Mouse (Mus musculus) telencephalon, adult 2 months (tissue): ENCODE results near the gene Ascl3.

ENCODE experiments used
- DNase-seq: peaks from one replicate; pipeline ENCODE4 v3.0.0-alpha.2; 2011; ENCODE audit warnings: low read depth, low spot score

Ascl3 gene

DNA sequence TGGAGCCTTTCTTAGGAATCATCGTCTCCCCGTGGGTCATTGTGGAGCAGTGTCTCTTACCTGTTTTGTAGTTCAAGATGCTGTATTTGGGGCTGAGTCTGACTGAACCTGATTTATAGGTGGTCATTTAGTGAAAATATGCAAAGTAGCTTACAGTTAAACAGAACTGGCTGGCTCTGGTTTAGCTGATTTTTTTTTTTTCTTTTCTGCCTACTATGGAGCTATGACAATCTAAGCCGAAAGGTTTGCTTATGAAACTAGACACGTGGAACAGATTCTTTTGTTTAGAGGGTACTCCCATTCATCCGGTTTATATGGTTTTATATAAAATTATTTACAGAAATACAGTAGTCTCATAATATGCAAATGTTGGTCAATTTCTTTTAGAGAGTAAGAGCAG lies at the start of gene Ascl3:
Ascl3 (minus strand) TSS at position 101 of the 400 bp plus-strand sequence.
- DNase-seq: no peak

GRCm38 (mm10) chr7:109781087-109781469 lies 49.6 kb upstream of the Ascl3 start:
- DNase-seq: no peak

DNA sequence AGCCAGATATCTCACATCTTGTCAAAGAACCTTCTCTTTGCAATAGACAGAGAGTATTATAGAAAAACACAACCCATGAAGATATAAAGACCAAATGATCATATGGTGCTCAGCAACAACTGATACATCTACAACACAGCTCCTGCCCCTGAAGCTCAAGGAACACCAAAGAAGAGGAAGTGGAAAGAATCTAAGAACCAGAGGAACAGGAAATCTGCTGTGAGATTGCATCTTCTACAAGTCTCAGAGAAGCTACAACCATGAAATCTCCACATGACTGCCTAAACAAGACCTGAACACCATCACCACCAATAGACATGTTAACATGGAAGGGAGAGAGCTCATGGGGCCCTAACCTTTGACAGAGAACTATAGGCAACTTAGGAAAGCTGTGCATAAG lies 40.7 kb upstream of the Ascl3 start:
- no peak for DNase-seq

GRCm38 (mm10) chr7:109768699-109769383 lies 37.3 kb upstream of the Ascl3 start:
- DNase-seq: no peak

DNA sequence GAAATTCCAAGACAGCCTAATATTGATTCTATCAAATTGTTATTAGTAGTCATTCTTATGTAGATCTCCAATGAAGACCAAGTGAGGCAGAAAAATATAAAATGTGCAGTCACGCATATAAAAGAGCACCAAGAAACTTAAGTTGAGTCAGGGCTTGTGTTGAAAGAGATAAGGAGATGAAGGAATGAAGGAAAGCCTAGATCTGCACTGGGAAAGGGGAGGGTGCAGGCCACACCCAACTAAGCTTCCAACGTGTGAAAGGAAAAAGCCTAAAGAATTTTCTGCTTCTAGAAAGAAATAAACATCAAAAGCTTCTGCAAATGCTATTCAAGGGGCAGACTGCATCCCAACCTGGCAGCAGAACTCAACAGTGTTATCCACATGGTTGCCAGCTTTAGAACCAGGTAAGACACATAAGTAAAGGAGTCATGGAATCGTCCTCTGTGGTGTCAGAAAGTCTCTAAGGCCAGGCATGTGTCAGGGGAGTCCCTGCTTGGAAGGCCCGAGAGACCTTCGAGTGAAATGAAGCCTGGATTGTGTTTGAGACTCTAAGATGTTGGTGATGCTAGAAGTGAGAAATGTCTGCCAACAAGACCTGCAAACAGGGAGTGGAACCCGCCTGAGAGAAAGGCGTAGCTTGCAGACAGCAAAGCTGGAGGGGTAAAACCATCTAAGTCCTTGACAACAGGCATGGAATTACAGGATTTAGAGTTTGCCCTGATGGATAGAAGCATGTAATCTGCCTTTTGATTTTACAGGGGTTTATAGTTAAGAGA lies 36.2 kb upstream of the Ascl3 start:
- no peak for DNase-seq

DNA sequence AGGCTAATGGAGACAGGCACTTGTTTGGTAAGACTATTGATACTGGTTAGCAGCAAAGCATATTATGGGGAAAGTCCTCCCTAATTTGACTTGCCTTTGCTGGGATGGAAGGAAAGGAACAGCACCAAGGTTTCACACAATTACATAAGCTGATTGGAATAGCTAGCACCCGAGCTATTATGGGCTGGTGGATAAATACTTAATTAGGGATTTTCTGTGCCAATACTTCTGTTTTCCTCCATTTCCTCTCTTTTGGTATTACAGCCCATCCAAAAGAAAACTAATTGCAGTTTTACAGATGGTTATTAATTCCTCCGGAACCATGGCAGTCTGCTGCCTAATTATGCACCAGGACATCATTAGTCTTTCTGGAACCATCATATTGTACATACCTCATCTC lies 32.5 kb upstream of the Ascl3 start:
- no peak for DNase-seq

GRCm38 (mm10) chr7:109756291-109756690 lies 24.8 kb upstream of the Ascl3 start:
- DNase-seq: no peak

DNA sequence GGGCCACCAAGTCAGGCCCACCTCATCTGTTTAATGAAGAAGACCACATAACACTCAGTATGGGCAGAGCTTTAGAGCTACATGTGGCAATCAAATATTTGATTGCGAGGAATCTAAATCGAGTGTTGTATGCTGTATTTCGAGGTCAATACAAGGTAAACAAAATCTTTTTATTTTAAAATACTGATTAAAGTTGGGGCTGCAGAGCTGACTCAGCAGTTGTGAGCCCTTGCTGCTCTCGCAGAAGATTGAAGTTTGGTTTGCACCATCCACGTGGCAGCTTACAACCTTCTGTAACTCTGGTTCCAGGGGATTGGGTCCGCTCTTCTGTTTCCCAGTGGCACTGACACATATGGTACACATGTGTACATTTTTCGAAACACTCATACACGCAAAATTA lies 22.5 kb upstream of the Ascl3 start:
- DNase-seq: no peak

GRCm38 (mm10) chr7:109752008-109752925 lies 20.7 kb upstream of the Ascl3 start, which contains the start of gene Tmem9b:
Tmem9b (minus strand) TSS chr7:109752875.
- peak; percentile 41 for DNase-seq

DNA sequence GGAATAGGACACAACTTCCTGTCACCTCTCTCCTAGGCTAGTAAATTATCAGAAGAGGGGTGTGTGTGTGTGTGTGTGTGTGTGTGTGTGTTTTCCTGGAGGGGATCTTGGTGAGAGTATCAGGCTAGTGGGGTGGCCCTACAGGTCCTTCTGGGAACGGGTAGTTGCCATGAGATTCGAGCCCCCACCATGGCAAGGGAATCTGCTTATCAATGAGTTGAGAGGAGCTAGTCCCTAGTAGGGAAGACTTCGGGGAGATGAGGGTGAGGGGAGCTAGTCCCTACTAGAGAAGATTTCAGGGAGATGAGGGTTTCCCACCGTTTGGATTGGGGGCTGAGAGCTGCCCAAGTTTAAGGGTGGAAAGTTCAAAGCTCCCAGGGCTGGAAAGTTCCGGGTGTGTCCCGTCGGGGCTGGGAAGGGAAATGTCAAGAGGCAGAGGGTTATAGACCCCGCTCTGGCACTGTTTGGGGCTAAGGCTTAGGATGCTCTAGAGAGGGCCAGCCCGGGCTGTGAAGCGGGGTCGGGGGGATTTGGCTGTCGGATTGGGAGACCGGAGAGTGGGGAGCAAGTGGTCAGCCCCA lies 20.0 kb upstream of the Ascl3 start:
- no peak for DNase-seq

GRCm38 (mm10) chr7:109747747-109748146 lies 16.2 kb upstream of the Ascl3 start:
- DNase-seq: no peak

DNA sequence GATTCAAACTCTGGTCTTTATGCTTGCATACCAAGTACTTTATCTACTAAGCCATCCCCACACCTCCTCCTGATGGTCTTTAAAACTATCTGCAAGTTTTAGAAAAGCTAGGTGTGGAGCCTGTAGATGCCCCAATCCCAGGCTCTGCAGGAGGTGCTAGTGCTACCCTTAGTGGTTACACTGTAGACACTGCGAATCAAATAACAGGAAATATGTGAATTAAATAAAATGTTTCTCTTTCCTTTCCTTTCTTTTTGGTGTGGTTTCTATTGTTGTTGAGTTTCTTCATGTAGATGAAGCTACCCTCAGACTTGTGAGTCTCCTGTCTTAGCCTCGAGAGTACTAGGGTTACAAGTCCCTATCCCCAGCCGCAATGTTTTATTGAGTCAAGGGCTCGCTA lies 10.2 kb upstream of the Ascl3 start:
- no peak for DNase-seq

DNA sequence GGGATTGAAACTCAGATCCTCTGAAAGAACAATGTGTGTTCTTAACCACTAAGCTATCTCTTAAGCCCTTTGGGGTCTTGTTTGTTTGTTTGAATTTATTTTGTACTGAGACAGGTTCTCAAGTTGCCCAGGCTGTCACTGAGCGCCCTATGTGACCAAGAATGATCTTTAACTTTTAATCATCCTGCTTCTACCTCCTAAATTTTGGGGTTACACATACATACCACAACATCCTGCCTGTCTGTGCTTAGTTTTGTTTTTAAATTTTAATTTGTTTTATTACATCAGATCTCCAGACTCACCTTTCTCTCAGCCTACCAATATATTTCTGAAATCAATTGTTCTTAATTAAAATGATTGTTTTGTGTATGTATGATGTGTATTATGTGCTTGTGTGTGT lies 9.5 kb upstream of the Ascl3 start:
- DNase-seq: no peak

DNA sequence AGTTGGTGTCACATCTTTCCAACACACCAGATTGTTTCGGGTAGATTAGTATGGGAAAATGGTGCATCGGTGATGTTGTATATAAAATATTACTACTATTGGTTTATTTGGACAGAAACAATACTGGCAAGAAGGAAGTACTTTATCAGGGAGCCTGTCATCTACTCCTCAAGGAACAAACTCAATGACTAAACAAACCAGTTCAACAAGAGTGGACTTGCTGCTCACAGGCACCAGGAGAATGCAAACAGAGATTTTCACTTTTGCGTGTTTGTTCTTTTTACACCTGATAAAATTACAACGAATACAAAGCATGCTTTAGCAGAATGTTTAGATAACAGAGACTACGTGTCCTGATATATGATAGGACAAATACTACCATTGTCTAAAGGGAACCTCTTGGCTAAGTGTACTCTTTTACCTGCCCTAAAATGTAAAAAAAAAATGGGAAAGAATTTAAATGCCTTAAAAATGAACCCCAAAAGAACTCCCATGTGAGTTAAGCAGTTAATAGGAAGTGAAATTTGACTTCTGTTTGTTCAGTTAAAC lies 8.4 kb upstream of the Ascl3 start:
- DNase-seq: no peak

GRCm38 (mm10) chr7:109734806-109735205 lies 3.3 kb upstream of the Ascl3 start:
- no peak for DNase-seq

DNA sequence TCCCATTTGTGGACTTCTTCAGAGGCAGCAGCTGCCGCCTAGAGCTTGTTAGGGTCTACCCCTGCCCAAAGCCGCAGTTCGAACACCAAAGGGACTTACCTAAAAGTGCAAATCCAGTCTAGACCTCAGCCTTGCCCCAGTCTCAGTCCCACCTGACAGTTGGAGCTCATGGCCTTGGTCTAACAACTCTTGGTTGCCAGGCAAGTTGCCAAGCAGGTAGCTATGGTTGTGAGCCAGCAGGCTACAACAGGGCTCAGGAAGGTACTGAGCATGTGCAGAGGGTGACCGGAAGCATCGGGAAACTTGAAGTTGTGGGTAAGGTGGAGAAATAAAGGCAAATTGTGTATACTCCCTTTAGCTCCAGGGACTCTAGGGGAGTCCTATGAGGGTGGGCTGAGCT lies 7.8 kb downstream of the Ascl3 start, which contains the start of gene BC051019:
BC051019 (minus strand) TSS at position 154 of the 400 bp plus-strand sequence.
- DNase-seq: no peak

DNA sequence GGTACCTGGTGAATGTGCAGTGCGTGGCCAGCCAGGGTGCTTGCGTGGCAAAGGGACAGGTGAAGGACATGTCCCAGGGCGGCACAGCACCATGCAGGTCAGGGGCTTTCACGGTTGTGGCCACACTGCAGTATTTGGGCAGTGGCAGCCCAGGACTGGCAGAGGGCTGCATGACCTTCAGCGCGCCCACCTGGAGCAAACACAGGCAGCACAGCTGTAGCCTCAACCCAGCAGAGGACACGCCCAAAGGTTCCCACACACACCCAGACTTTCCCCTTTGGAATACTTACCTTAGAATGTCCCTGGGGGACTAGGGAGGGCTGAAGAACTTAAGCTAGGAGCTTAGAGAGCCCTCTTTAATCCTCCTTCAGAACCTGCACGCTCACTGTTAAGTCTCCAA lies 8.4 kb downstream of the Ascl3 start:
- no peak for DNase-seq

DNA sequence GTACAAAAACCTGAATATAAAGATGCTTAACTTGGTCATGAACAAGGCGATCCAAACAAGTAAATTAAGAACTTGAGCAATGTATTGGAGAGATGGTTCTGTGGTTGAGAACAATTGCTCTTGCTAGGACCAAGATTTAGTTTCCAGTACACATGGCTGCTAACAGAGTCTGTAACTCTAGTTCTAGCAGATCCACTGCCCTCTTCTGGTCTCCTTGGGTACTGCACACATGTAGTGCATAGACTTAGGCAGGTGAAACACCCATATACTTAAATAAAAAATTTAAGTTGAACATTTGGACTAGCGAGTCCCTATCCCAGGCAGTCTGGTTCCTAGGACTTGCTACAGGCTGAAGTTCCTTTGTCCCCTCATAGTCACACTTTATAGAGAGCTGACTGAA lies 8.9 kb downstream of the Ascl3 start:
- DNase-seq: no peak

- peak; percentile 43 for DNase-seq
Observed at GRCm38 (mm10) chr7:109719286-109719685, 12.2 kb downstream of the Ascl3 start.

DNA sequence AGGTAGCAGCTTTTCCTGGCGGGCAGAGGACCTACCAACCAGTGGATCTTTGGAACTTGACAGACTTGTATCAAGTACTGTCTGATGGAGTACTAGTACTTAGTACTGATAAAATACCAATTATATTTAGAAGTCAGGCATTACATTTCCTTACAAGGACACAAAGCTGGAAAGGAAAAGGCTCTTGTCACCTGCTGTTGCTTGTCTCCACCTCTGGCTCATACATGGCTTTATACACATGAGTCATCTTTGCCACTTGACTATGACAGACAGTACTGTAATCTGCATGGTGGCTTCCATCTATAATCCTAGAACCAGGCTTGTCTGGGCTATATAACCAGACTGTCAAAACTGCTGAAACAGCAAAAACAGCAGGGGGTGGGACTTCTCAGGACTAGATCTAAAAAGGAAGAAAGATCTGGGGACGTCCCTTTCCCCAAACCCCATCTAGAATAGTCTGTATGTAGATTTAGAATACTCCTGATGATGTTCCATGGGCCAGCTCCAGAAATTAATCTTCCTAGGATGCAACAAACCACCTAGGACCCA lies 18.0 kb downstream of the Ascl3 start:
- DNase-seq: no peak

DNA sequence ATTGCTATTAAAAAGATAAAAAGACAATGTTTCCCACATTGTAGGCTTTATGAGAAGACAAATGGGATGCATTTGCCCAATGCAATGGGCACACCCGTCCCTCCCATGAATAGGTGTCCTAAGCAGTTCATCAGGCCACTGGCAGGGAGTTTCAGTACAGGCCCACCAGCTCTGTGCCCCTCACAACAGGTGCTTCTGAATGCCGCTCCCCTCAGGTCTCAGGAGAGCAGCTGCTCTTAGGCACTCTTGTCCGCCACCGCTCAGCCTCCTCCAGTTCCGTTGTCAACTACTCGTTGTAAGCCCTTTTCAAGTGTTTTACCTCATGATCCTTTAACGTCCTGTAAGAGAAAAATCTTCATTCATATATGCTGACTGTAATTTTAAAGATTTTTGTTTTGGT lies 19.3 kb downstream of the Ascl3 start:
- DNase-seq: no peak
